Mouse (Mus musculus) lung, embryonic 14.5 days (tissue): ENCODE measurements around the gene Klhdc8a. TPM values are rescaled to one million over a fixed set of nuclear protein-coding genes. Genes with fewer than 3 reads are reported as not detected.

Source experiments
- ATAC-seq: fragments of 200-750 bp; cut with Nextera tagmentation; 2 replicates; pipeline ENCODE4 v1.8.0; 2017; ENCODE audit warnings: mild to moderate bottlenecking, moderate TSS enrichment, moderate library complexity; ENCODE audit not compliant: insufficient read depth
- DNase-seq: peaks from one replicate; pipeline ENCODE4 v3.0.0-alpha.2; 2015
- H3K27ac ChIP-seq: fragments of 300-500 bp; sonication (generic); 2 replicates; pipeline ENCODE4 v1.5.1; 2014; ENCODE audit warnings: low read depth, mild to moderate bottlenecking, moderate library complexity
- H3K27me3 ChIP-seq: fragments of 300-500 bp; sonication (generic); 2 replicates; pipeline ENCODE4 v1.6.1; 2014; ENCODE audit warnings: low read length, control low read depth; ENCODE audit not compliant: insufficient read depth
- H3K36me3 ChIP-seq: fragments of 300-500 bp; sonication (generic); 2 replicates; pipeline ENCODE4 v1.6.1; 2014; ENCODE audit warnings: control low read depth; ENCODE audit not compliant: insufficient read depth
- H3K4me1 ChIP-seq: fragments of 300-500 bp; sonication (generic); 2 replicates; pipeline ENCODE4 v1.6.1; 2014; ENCODE audit warnings: antibody characterized with exemption, control low read depth; ENCODE audit not compliant: insufficient read depth
- H3K4me2 ChIP-seq: fragments of 300-500 bp; sonication (generic); 2 replicates; pipeline ENCODE4 v1.6.1; 2014; ENCODE audit warnings: mild to moderate bottlenecking
- H3K4me3 ChIP-seq: fragments of 300-500 bp; sonication (generic); 2 replicates; pipeline ENCODE4 v1.5.1; 2014; ENCODE audit warnings: low read depth, low read length
- H3K9ac ChIP-seq: fragments of 300-500 bp; sonication (generic); 2 replicates; pipeline ENCODE4 v1.6.1; 2014
- H3K9me3 ChIP-seq: fragments of 300-500 bp; sonication (generic); 2 replicates; pipeline ENCODE4 v1.6.1; 2016; ENCODE audit warnings: low read depth, low read length, control low read depth
- CTCF ChIP-seq: IDR thresholded peaks from 2 replicates; pipeline ENCODE4 v1.5.1; 2016; ENCODE audit warnings: antibody characterized with exemption, low read depth
- WGBS: fragments of 180-500 bp; shearing (Covaris S2); extraction: QIAGEN DNeasy Blood & Tissue Kit; methylation state at CpG from one replicate; pipeline ENCODE4 v1.1.7; 2014; 5-methylcytosine and 5-hydroxymethylcytosine counted together
- polyA plus RNA-seq: library from polyadenylated mRNA; unstranded; fragments of >200 nt; fragmentation: Nextera tagmentation; extraction: Ambion mirVana; gene quantifications from 2 replicates; pipeline ENCODE4 v1.2.1, GENCODE M21; 2014

Gene Klhdc8a
- polyA plus RNA-seq, 1 experiment from 2014 or later, result 0.46 TPM

DNA sequence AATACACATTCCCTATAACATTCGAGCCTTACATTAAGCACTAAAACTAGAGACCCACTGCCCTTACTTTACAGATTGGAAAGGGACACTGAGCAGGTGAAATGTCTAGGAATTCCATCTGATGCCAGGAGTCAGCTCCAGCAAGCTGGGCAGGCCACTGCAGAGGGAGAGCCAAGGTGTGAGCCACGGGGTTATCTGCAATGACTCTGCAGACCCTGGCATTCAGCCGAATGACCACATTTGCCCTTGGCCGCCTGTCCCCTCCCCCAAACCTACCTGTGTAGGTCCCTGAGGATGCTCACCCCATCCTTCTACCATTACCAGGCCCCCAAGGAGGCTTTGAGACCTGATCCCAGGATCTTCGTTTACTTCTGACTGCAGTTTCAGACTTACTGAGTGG is 1.3 kb downstream of the Klhdc8a start:
- Histone ChIP-seq H3K9me3 (no peaks in the 10 kb centered on the region), H3K27me3 (peaks cover 31% of the 10 kb centered on the region), H3K4me2 (peak overlapping the region; percentile 99; the same call in 1 of the 2 replicates), H3K27ac (no peak overlapping the region), H3K4me3 (no peak overlapping the region), H3K36me3 (no peaks in the 10 kb centered on the region), H3K4me1 (peaks cover 13% of the 10 kb centered on the region), H3K9ac (no peak overlapping the region)
- ATAC-seq (no peak), DNase-seq (no peak)
- no peak for TF ChIP-seq CTCF
- 71% methylated on average over 5 of the region's 5 CpGs for WGBS

DNA sequence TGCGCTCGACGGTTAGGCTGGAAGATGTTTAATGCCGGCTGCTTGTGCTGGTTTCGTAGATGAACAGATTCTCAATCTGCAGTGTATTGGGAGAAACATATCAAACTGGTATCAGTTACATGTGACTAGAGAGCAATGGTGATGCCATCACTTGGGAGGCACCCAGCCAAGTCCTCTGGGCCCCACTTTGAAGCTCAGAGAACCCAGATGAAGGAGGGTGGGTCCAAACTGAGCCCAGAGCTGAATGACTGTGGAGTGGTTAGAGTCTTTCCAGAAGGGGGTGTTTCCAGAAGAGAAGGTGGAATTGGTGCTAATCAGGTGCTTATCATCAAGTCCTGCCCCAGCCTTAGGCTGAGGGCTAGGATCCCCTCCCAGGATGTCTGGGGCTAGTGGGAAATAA is 2.8 kb downstream of the Klhdc8a start:
- no peak for TF ChIP-seq CTCF
- H3K36me3 ChIP-seq, result no peaks in the 10 kb centered on the region
- H3K4me2 ChIP-seq, result no peak overlapping the region
- H3K27ac ChIP-seq, result no peak overlapping the region
- WGBS, result 85% methylated on average over 5 of the region's 5 CpGs
- no peak overlapping the region for H3K9ac ChIP-seq
- no peaks in the 10 kb centered on the region for H3K9me3 ChIP-seq
- ATAC-seq (no peak), DNase-seq (no peak)
- peaks cover 31% of the 10 kb centered on the region for H3K27me3 ChIP-seq
- no peak overlapping the region for H3K4me3 ChIP-seq
- H3K4me1 ChIP-seq, result peaks cover 7% of the 10 kb centered on the region; the same call in 1 of the 2 replicates

DNA sequence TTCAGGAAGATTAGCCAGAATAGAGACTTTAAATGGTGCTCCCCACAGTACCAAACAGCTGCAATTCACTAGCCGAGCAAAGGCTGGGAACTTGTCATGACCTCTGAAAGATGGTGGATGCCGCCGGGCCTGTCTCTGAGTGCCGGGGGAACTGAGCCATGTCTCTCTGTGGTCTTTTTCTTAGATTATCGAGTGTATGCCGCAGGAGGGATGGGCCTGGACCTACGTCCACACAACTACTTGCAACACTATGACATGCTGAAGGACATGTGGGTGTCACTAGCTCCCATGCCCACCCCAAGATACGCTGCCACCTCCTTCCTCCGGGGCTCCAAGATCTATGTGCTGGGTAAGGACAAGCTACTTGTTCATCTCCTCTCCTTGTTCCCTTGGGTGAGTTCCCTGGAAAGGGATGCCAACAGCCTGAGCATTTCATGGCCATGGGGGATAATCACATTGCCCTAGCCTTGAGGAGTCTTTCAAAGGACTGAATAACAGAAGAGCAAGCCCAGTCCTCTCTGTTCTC is 4.0 kb downstream of the Klhdc8a start:
- peaks cover 5% of the 10 kb centered on the region; the same call in 1 of the 2 replicates for H3K4me1 ChIP-seq
- H3K27me3 ChIP-seq, result peaks cover 31% of the 10 kb centered on the region
- no peak overlapping the region for H3K9ac ChIP-seq
- no peak for ATAC-seq
- no peaks in the 10 kb centered on the region for H3K36me3 ChIP-seq
- H3K4me3 ChIP-seq, result no peak overlapping the region
- TF ChIP-seq CTCF, result no peak
- 79% methylated on average over 9 of the region's 9 CpGs for WGBS
- DNase-seq, result no peak
- no peak overlapping the region for H3K27ac ChIP-seq
- H3K4me2 ChIP-seq, result no peak overlapping the region
- H3K9me3 ChIP-seq, result no peaks in the 10 kb centered on the region

DNA sequence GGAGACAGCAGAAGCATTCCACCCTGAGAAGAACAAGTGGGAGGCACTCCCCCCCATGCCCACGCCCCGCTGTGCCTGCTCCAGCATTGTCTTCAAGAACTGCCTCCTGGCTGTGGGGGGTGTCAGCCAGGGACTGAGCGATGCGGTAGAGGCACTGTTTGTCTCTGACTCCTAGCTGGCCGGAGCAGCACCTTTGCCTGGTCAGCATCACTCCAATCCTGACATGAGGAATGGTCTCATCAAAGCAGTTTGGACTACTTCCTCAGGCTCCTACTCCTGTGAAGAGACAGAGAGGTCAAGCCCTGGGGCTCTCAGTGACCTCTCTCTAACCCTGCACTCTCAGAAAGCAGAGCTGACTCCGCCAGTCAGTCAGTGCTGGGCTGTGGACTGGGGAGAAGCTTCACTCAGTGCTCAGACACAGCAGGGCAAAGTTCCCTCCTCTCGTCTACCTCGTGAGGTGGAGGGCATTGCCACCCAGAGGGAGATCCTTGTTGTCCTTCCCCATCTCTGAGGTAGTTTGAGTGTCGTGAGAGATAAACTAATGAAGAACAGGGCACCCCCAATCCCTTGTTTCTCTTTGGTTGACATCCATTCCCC is 6.3 kb downstream of the Klhdc8a start:
- H3K36me3 ChIP-seq, result no peaks in the 10 kb centered on the region
- H3K4me3 ChIP-seq, result no peak overlapping the region
- no peak overlapping the region for H3K27ac ChIP-seq
- H3K4me2 ChIP-seq, result no peak overlapping the region
- WGBS, result 24% methylated on average over 9 of the region's 9 CpGs
- H3K9me3 ChIP-seq, result no peaks in the 10 kb centered on the region
- no peak for ATAC-seq
- H3K4me1 ChIP-seq, result no peaks in the 10 kb centered on the region
- no peak overlapping the region for H3K9ac ChIP-seq
- peaks cover 9% of the 10 kb centered on the region; the same call in 1 of the 2 replicates for H3K27me3 ChIP-seq
- no peak for TF ChIP-seq CTCF
- DNase-seq, result no peak

DNA sequence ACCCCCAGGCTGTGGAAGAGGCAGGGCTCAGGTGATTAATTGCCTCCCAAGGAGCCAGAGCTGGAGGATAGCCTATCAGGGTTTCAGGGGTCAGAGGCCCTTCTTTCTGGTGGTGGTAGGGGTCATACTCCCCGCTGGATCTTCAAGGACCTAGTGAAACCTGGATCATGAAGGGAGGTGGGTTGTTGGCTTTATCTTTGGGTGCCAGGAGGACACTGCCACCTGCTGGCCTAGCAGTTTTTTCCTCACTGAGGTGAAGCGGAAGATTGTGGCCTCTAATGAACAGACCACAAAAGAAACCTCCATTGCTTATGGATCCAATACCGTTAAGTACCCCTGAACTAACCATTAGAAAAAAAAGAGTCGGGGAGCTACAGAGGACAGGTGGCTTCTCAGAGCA is 7.7 kb downstream of the Klhdc8a start:
- no peak overlapping the region for H3K9ac ChIP-seq
- H3K4me3 ChIP-seq, result no peak overlapping the region
- H3K27ac ChIP-seq, result no peak overlapping the region
- no peak overlapping the region for H3K4me2 ChIP-seq
- no peaks in the 10 kb centered on the region for H3K9me3 ChIP-seq
- ATAC-seq (no peak), DNase-seq (peak; percentile 68)
- no peaks in the 10 kb centered on the region for H3K4me1 ChIP-seq
- no peaks in the 10 kb centered on the region for H3K27me3 ChIP-seq
- peak; percentile 75 for TF ChIP-seq CTCF
- no peaks in the 10 kb centered on the region for H3K36me3 ChIP-seq
- 29% methylated on average over 4 of the region's 4 CpGs for WGBS

DNA sequence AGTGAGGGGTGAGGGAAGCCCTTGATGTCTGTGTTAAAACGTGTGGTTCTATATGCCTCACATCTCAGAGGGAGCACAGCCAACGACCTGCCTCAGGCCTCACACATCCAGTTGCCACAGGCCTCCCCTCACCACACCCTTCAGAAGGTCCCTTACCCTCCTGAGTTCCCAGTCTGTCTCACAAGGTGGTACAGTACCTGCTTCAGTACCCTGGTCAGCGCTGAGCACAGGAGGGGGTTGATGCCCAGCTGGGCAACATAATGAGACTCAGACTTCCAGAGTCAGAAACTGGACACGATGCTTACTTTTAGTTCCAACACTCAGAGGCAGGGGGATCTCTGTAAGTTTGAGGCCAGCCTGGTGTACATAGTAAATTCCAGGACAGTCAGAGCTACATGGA is 8.4 kb downstream of the Klhdc8a start:
- H3K4me1 ChIP-seq, result no peaks in the 10 kb centered on the region
- H3K27me3 ChIP-seq, result no peaks in the 10 kb centered on the region
- H3K36me3 ChIP-seq, result no peaks in the 10 kb centered on the region
- no peak overlapping the region for H3K4me3 ChIP-seq
- no peak overlapping the region for H3K9ac ChIP-seq
- WGBS, result 15% methylated on average over 4 of the region's 4 CpGs
- ATAC-seq (no peak), DNase-seq (peak; percentile 57)
- H3K9me3 ChIP-seq, result no peaks in the 10 kb centered on the region
- no peak overlapping the region for H3K27ac ChIP-seq
- TF ChIP-seq CTCF, result no peak
- H3K4me2 ChIP-seq, result no peak overlapping the region

DNA sequence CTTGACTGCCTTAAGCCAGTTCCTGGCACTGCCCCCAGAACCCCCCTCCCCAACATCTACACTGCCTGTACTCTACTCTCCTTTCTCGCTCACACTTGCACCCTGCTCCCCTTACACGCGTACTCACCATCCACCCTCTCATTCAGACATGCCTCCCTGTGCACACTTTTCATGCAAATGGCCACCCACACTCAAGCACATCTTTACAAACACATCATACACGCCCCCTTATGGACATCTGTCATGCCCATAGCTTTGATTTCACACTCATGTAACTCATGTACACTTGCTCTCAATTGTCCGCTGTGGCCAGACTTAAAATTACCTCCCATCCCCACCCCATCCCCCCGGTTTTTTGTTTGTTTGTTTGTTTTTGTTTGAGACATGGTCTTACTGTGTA is 9.5 kb downstream of the Klhdc8a start:
- Histone ChIP-seq H3K9me3 (no peaks in the 10 kb centered on the region), H3K27me3 (no peaks in the 10 kb centered on the region), H3K9ac (no peak overlapping the region), H3K4me1 (peaks cover 7% of the 10 kb centered on the region; the same call in 1 of the 2 replicates), H3K36me3 (no peaks in the 10 kb centered on the region), H3K27ac (no peak overlapping the region), H3K4me3 (no peak overlapping the region), H3K4me2 (no peak overlapping the region)
- no peak for TF ChIP-seq CTCF
- WGBS, result 74% methylated on average over 6 of the region's 6 CpGs
- ATAC-seq (no peak), DNase-seq (no peak)

DNA sequence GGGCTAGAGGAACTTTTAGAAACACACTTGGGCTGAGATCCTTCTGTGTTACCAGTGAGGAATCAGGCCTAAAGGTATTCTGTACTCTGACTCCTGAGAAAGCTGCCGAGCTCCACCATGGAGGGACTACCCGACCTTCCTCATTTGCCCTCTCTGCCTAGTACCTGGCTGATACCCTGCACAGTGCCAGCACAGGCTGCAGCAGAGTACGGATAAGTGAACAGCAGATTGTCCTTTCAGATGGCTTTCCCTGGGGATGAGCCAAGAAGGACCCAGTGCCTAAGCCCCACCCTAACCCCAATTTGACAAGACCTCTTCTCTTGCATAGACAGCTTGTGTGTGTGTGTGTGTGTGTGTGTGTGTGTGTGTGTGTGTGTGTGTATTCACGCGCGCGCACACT is 10.2 kb downstream of the Klhdc8a start:
- peaks cover 7% of the 10 kb centered on the region; the same call in 1 of the 2 replicates for H3K4me1 ChIP-seq
- no peak overlapping the region for H3K9ac ChIP-seq
- DNase-seq, result no peak
- no peak overlapping the region for H3K27ac ChIP-seq
- no peak overlapping the region for H3K4me3 ChIP-seq
- 91% methylated on average over 7 of the region's 7 CpGs for WGBS
- no peaks in the 10 kb centered on the region for H3K36me3 ChIP-seq
- no peak overlapping the region for H3K4me2 ChIP-seq
- no peaks in the 10 kb centered on the region for H3K27me3 ChIP-seq
- no peak for TF ChIP-seq CTCF
- no peaks in the 10 kb centered on the region for H3K9me3 ChIP-seq
- no peak for ATAC-seq
